Mouse (Mus musculus) central nervous system, embryonic 18 days (tissue): ENCODE data around the gene Trim9. TPM values are rescaled to one million over a fixed set of nuclear protein-coding genes. Genes with fewer than 3 reads are reported as not detected.

Source experiments
- polyA plus RNA-seq: library from polyadenylated mRNA; depleted of rRNA; stranded (reverse); fragments of >200 nt; gene quantifications from 2 replicates; pipeline ENCODE4 v1.2.3, GENCODE M21; 2012; rRNA removed

Trim9 gene
- polyA plus RNA-seq = 84.1 and 88.1 TPM in 2 replicates

GRCm38 (mm10) chr12:70347202-70347841 is at the start of gene Trim9:
Gene Trim9 (minus strand): TSS chr12:70347614.

GRCm38 (mm10) chr12:70231294-70231693 is 116.1 kb downstream of the Trim9 start, which contains the start of gene Pygl:
Gene Pygl (minus strand): TSS chr12:70231488.

Other genes starting within 250 kb of the Trim9 start
- 43.4 and 44.7 TPM in 2 replicates for gene Nin, start 233.9 kb downstream of the Trim9 start, polyA plus RNA-seq
- gene Abhd12b, start 193.5 kb downstream of the Trim9 start, polyA plus RNA-seq = 0.13 and 0.25 TPM in 2 replicates
- 6.2 and 6.6 TPM in 2 replicates for gene Pygl, start 116.1 kb downstream of the Trim9 start, polyA plus RNA-seq
- 46.7 and 50.0 TPM in 2 replicates for gene Tmx1, start 105.5 kb upstream of the Trim9 start, polyA plus RNA-seq